Mouse (Mus musculus) E14TG2a.4 (cell line): ENCODE data around the gene Blvrb.

ENCODE experiments used
- CTCF ChIP-seq: conservative IDR thresholded peaks from 2 replicates; pipeline ENCODE4 v1.5.1; 2014; ENCODE audit warnings: low read length
- NANOG ChIP-seq: IDR thresholded peaks from 2 replicates; pipeline ENCODE4 v1.6.1; 2014; ENCODE audit warnings: borderline replicate concordance, low read length, mixed read lengths

DNA sequence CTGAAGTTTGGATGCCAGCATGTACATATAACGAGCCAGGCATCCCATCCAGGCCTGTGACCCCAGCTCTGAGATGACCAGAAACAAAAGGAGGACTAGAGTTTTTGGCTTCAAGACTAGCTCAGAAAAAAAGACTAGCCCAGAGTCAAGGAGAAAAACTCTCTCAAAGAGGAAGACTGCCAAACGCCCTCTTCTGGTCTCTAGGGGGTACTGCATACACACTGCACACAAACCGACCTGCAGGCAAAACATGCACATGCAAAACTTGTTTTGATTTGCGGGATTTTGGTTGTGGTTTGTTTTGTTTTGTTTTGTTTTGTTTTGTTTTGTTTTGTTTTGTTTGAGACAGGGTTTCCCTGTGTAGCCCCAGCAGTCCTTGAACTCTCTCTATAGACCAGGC is 7.8 kb upstream of the Blvrb start:
- TF ChIP-seq CTCF (peak; percentile 94), NANOG (no peak)
